Mouse (Mus musculus) liver, embryonic 14.5 days (tissue): ENCODE results near the gene Smurf2.

Experiments used
- CTCF ChIP-seq: IDR thresholded peaks from 2 replicates; pipeline ENCODE4 v1.5.1; 2016; ENCODE audit warnings: antibody characterized with exemption, low read depth, control low read depth
- EP300 ChIP-seq: IDR thresholded peaks from 2 replicates; pipeline ENCODE4 v1.6.1; 2016; ENCODE audit warnings: antibody characterized with exemption, low read depth

- TF ChIP-seq CTCF (no peak), EP300 (no peak)
Measured at GRCm38 (mm10) chr11:106817808-106818207, 102.7 kb downstream of the Smurf2 start.
